Mouse (Mus musculus) heart, embryonic 14.5 days (tissue): ENCODE measurements around the gene Vmn1r86. TPM values are rescaled to one million over a fixed set of nuclear protein-coding genes. Genes with fewer than 3 reads are reported as not detected.
"Not testable (repeated sequence)": the region's sequence is repeated elsewhere in the genome, so short reads cannot be mapped to it uniquely, and the experiment has no call there.

ENCODE experiments used
- ATAC-seq: fragments of 200-750 bp; cut with Nextera tagmentation; 2 replicates; pipeline ENCODE4 v1.8.0; 2017; ENCODE audit warnings: low read depth, moderate TSS enrichment; ENCODE audit not compliant: insufficient number of reproducible peaks, insufficient read depth, low FRiP score
- H3K27ac ChIP-seq, 2 experiments: fragments of 200-500 bp in 1 of 2; fragments of 300-500 bp in 1 of 2; sonication (generic) in 1 of 2; replicated peaks in 1 of 2; 2 replicates each; pipeline ENCODE4 v1.5.1; 2012 to 2014; ENCODE audit warnings: low read depth in 2 of 2, low read length in 2 of 2, control low read depth in 1 of 2, mild to moderate bottlenecking in 1 of 2, mixed read lengths in 1 of 2; ENCODE audit not compliant: control insufficient read depth in 1 of 2, insufficient read depth in 1 of 2
- H3K27me3 ChIP-seq: fragments of 300-500 bp; sonication (generic); 2 replicates; pipeline ENCODE4 v1.6.1; 2014; ENCODE audit warnings: mild to moderate bottlenecking, low read length, control low read depth; ENCODE audit not compliant: control insufficient read depth, insufficient read depth
- H3K36me3 ChIP-seq: fragments of 300-500 bp; sonication (generic); 2 replicates; pipeline ENCODE4 v1.6.1; 2014; ENCODE audit warnings: mild to moderate bottlenecking, control low read depth, low read length, mixed read lengths; ENCODE audit not compliant: control insufficient read depth, insufficient read depth
- H3K4me1 ChIP-seq, 2 experiments: fragments of 200-500 bp in 1 of 2; fragments of 300-500 bp in 1 of 2; sonication (generic) in 1 of 2; 2 replicates each; pipeline ENCODE4 v1.6.1; 2012 to 2014; ENCODE audit warnings: low read length in 2 of 2, control low read depth in 1 of 2, mixed read lengths in 1 of 2; ENCODE audit not compliant: control insufficient read depth in 2 of 2, insufficient read depth in 2 of 2
- H3K4me2 ChIP-seq: fragments of 300-500 bp; sonication (generic); 2 replicates; pipeline ENCODE4 v1.6.1; 2014; ENCODE audit warnings: mild to moderate bottlenecking, low read length
- H3K4me3 ChIP-seq, 2 experiments: fragments of 200-500 bp in 1 of 2; fragments of 300-500 bp in 1 of 2; sonication (generic) in 1 of 2; 2 replicates each; pipeline ENCODE4 v1.5.1; 2012 to 2014; ENCODE audit warnings: low read length in 2 of 2, mild to moderate bottlenecking in 2 of 2, control low read depth in 1 of 2, low read depth in 1 of 2, moderate library complexity in 1 of 2; ENCODE audit not compliant: control insufficient read depth in 1 of 2, insufficient read depth in 1 of 2
- H3K9ac ChIP-seq: fragments of 300-500 bp; sonication (generic); 2 replicates; pipeline ENCODE4 v1.6.1; 2014; ENCODE audit warnings: mild to moderate bottlenecking, low read length
- H3K9me3 ChIP-seq: fragments of 300-500 bp; sonication (generic); 2 replicates; pipeline ENCODE4 v1.6.1; 2016; ENCODE audit warnings: low read length, control low read depth; ENCODE audit not compliant: control insufficient read depth
- WGBS: fragments of 180-500 bp; shearing (Covaris S2); extraction: QIAGEN DNeasy Blood & Tissue Kit; methylation state at CpG from one replicate; pipeline ENCODE4 v1.1.7; 2014; 5-methylcytosine and 5-hydroxymethylcytosine counted together
- polyA plus RNA-seq: library from polyadenylated mRNA; unstranded; fragments of >200 nt; fragmentation: Nextera tagmentation; extraction: Ambion mirVana; gene quantifications from 2 replicates; pipeline ENCODE4 v1.2.1, GENCODE M21; 2014

Vmn1r86 gene
- polyA plus RNA-seq, 1 experiment from 2014 or later, result not detected

- not testable (repeated sequence) for H3K9me3 ChIP-seq, H3K36me3 ChIP-seq, ATAC-seq, H3K9ac ChIP-seq, H3K4me2 ChIP-seq, H3K4me1 ChIP-seq, H3K27ac ChIP-seq, H3K27me3 ChIP-seq, H3K4me3 ChIP-seq
- WGBS, result 66% methylated on average over 2 of the region's 2 CpGs
These were observed 56.3 kb downstream of the Vmn1r86 start for GRCm38 (mm10) chr7:13063399-13063798.

GRCm38 (mm10) chr7:13059536-13059935 is 60.2 kb downstream of the Vmn1r86 start:
- ATAC-seq, result no peak
- no peaks in the 10 kb centered on the region for H3K27me3 ChIP-seq
- H3K36me3 ChIP-seq, result no peaks in the 10 kb centered on the region
- WGBS, result 88% methylated on average over 9 of the region's 9 CpGs
- no peak overlapping the region for H3K9ac ChIP-seq
- peaks cover 3% of the 10 kb centered on the region; the same call in 1 of the 2 replicates for H3K9me3 ChIP-seq
- H3K27ac ChIP-seq, result no peak overlapping the region
- H3K4me2 ChIP-seq, result no peak overlapping the region
- H3K4me3 ChIP-seq, result no peak overlapping the region
- no peaks in the 10 kb centered on the region for H3K4me1 ChIP-seq

GRCm38 (mm10) chr7:13056913-13057700 is 62.6 kb downstream of the Vmn1r86 start:
- no peak overlapping the region for H3K4me3 ChIP-seq
- H3K27me3 ChIP-seq, result no peaks in the 10 kb centered on the region
- H3K27ac ChIP-seq, result no peak overlapping the region
- no peak for ATAC-seq
- H3K36me3 ChIP-seq, result no peaks in the 10 kb centered on the region
- H3K9ac ChIP-seq, result no peak overlapping the region
- H3K4me2 ChIP-seq, result no peak overlapping the region
- WGBS, result 60% methylated on average over 8 of the region's 8 CpGs
- H3K9me3 ChIP-seq, result no peaks in the 10 kb centered on the region
- peaks cover 0 to 4% of the 10 kb centered on the region in 2 experiments; a peak in 1 of 4 replicates for H3K4me1 ChIP-seq

GRCm38 (mm10) chr7:13054287-13055010 is 65.3 kb downstream of the Vmn1r86 start, which contains the start of gene Mzf1:
Mzf1 (minus strand) TSS chr7:13054764.
- under 1% methylated on average over 41 of the region's 41 CpGs for WGBS
- H3K4me2 ChIP-seq, result peak within 1 kb of the TSS; percentile 69
- H3K27me3 ChIP-seq, result no peaks in the 10 kb centered on the region
- peak; percentile 93 for ATAC-seq
- peak within 1 kb of the TSS; percentile 64 to 92 for H3K4me3 ChIP-seq
- 0 out of 2 replicates have a peak, but pooled peaks cover 4% of the 10 kb centered on the region for H3K36me3 ChIP-seq
- peaks cover 0 to 4% of the 10 kb centered on the region in 2 experiments; a peak in 1 of 4 replicates for H3K4me1 ChIP-seq
- H3K9me3 ChIP-seq, result no peaks in the 10 kb centered on the region
- peak within 1 kb of the TSS; percentile 77 for H3K9ac ChIP-seq
- H3K27ac ChIP-seq, result peak within 1 kb of the TSS; percentile 80 to 90

- H3K4me2 ChIP-seq, result peak overlapping the region; percentile 69
- H3K4me1 ChIP-seq, result peaks cover 0 to 4% of the 10 kb centered on the region in 2 experiments; a peak in 1 of 4 replicates
- no peak for ATAC-seq
- WGBS, result 3% methylated on average over 15 of the region's 15 CpGs
- no peaks in the 10 kb centered on the region for H3K27me3 ChIP-seq
- H3K9ac ChIP-seq, result peak overlapping the region; percentile 77
- H3K9me3 ChIP-seq, result no peaks in the 10 kb centered on the region
- H3K36me3 ChIP-seq, result 0 out of 2 replicates have a peak, but pooled peaks cover 4% of the 10 kb centered on the region
- H3K27ac ChIP-seq, result peak overlapping the region in 1 of 2 experiments; percentile 80; a peak in 2 of 4 replicates
- H3K4me3 ChIP-seq, result peak overlapping the region; percentile 64 to 92
These were observed 65.8 kb downstream of the Vmn1r86 start for GRCm38 (mm10) chr7:13053961-13054286.

- 0 out of 2 replicates have a peak, but pooled peaks cover 4% of the 10 kb centered on the region for H3K36me3 ChIP-seq
- peak overlapping the region; percentile 69 for H3K4me2 ChIP-seq
- H3K4me3 ChIP-seq, result peak overlapping the region in 1 of 2 experiments; percentile 64; a peak in 2 of 4 replicates
- no peak overlapping the region for H3K27ac ChIP-seq
- no peaks in the 10 kb centered on the region for H3K9me3 ChIP-seq
- WGBS, result 95% methylated on average over 2 of the region's 2 CpGs
- H3K9ac ChIP-seq, result no peak overlapping the region
- ATAC-seq, result no peak
- no peaks in the 10 kb centered on the region for H3K27me3 ChIP-seq
- H3K4me1 ChIP-seq, result peaks cover 0 to 4% of the 10 kb centered on the region in 2 experiments; a peak in 1 of 4 replicates
These were observed 66.2 kb downstream of the Vmn1r86 start for GRCm38 (mm10) chr7:13053501-13053900.

GRCm38 (mm10) chr7:13053001-13053400 is 66.7 kb downstream of the Vmn1r86 start:
- H3K9ac ChIP-seq, result no peak overlapping the region
- 0 out of 2 replicates have a peak, but pooled peaks cover 4% of the 10 kb centered on the region for H3K36me3 ChIP-seq
- H3K27ac ChIP-seq, result no peak overlapping the region
- no peak for ATAC-seq
- no peaks in the 10 kb centered on the region for H3K9me3 ChIP-seq
- H3K4me1 ChIP-seq, result peaks cover 0 to 4% of the 10 kb centered on the region in 2 experiments; a peak in 1 of 4 replicates
- H3K4me3 ChIP-seq, result no peak overlapping the region
- no peak overlapping the region for H3K4me2 ChIP-seq
- H3K27me3 ChIP-seq, result no peaks in the 10 kb centered on the region
- WGBS, result 89% methylated on average over 13 of the region's 13 CpGs
